Mouse (Mus musculus) adrenal gland (tissue): Measurements from ENCODE around the gene Vmn1r51.
"Not testable (repeated sequence)": the region's sequence is repeated elsewhere in the genome, so short reads cannot be mapped to it uniquely, and the experiment has no call there.

Source experiments
- intact Hi-C: fragments of 180-260 bp; cut with DNase I; formaldehyde crosslinking; loops from one replicate; pipeline ENCODE4 v1.15.1; 2025
- long read RNA-seq, 2 experiments: library from polyadenylated mRNA; unstranded; transcript quantifications; one replicate each; pipeline ENCODE4 v2.0.0; 2020; ENCODE audit warnings: borderline replicate concordance in 1 of 2; ENCODE audit not compliant: insufficient replicate concordance in 1 of 2

The Vmn1r51 gene
- long read RNA-seq, experiment 1, result 0 reads
- long read RNA-seq, experiment 2, result 0 reads

DNA sequence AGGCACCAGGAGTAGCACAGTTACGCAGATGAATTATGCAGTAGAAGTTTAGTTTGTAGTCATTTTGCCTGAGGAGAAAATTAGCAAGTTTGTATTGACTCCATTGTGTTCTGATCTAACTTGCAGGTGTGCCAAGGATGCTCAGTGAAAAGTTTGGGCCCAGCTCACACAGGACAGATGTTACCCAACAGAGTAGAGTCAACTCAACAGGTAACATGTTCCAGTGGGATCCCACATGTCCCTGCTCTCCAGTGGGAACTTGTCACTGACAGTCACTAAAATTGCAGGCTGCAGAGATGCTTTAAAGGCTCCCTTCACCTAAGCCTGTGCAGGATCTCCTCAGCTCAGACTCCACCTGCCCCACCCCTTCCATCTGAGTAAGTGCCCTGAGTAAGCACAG lies at the start of gene Vmn1r51:
Vmn1r51 (plus strand) TSS at position 301 of the 400 bp plus-strand sequence.
- intact Hi-C loops, result not testable (repeated sequence)

DNA sequence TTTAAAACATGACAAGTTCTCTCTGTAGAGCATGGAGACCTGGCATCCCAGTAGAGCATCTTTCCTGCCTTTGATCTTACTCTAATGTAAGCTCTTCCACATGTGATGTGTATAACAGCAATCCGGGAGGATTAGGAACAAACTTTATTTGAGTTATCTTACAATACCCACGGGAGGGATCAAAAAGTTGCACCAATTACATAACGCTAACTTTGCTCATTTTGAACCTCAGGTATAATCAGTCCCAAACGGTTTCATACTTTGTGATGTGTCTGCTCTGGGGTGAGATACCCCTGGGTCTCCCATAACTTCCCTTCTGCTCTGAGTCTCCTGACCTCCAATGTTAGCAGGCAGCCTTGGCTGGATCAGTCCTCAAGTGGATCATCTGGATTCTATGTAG lies 44.0 kb upstream of the Vmn1r51 start, which contains the start of gene Vmn1r49:
Vmn1r49 (minus strand) TSS at position 101 of the 400 bp plus-strand sequence.
- intact Hi-C loops, result no loop called here

DNA sequence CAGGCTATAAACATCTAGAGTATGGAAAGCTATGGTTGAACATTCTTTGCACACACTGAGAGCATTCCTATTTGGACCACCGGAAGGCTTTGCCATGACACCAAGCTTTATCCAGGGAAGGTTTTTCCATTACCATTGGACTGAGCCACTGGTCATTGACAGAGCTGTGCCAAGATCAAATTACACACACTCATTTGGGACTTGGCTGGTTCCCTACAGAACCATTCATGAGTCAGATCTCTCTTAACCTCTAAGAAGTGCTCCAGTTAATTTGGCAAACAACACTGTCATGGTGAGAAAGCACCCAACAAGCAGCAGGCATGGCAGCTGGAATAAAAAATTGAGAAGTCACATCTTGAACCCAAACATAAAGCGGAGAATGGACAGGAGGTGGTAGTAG lies 21.8 kb upstream of the Vmn1r51 start:
- intact Hi-C loops, result no loop called here

DNA sequence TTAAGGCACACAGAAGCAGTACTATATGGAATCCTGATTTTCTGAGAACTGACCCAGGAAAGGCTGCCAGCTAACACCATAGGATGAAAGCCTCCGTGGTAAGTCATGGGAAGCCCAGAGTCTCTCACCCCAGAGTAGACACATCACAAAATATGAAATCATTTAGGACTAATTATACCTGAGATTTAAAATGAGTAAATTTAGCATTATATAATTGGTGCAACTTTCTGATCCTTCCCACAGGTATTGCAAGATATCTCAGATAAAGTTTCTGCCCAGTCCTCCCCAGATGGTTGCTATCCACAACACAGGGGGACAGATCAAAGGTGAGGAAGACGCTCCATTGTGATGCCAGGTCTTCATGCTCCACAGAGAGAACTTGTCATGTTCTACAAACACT lies 21.3 kb upstream of the Vmn1r51 start, which contains the start of gene Vmn1r50:
Vmn1r50 (plus strand) TSS at position 301 of the 400 bp plus-strand sequence.
- intact Hi-C loops, result no loop called here

DNA sequence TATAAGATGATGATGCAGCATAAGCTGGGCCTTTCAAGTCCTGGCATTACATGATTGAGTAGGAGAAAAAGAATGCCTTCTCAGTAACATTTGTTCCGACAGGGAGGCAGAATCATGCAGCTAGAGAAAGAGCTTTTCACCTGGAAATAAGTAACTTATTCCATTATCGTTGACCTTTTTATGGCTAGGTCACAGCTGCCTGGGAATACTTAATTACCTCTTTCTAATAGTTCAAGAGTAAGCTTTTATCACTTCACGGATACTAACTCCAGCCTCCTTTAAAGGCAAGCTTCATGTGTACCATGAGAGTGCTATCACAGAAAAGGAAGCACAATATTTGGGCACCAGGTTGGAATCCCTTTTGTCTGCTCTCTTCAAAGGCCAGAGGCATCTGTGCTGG lies 37.7 kb downstream of the Vmn1r51 start:
- intact Hi-C loops, result no loop called here

DNA sequence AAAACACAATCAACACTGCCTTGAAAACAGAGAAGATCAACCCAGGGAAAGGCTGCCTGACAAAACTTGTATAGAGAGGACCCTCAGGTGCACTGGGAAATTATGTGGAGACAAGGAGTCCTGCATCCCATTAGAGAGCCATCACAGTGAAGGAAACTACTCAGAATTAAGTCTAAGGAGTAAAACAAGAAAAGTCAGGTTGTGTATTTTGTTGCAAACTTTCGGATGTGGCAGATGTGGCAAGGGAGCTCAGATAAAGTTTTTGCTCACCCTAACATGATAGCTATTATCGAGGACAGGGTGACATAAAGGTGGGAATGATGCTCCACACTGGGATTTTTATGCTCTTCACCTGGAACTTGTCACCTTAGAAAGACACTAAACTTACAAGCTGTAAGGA lies 52.1 kb downstream of the Vmn1r51 start, which contains the start of gene Vmn1r52:
Vmn1r52 (plus strand) TSS at position 301 of the 400 bp plus-strand sequence.
- intact Hi-C loops, result no loop called here
